Mouse (Mus musculus) midbrain, embryonic 16.5 days (tissue): ENCODE data around the gene Prpf6. TPM values are rescaled to one million over a fixed set of nuclear protein-coding genes. Genes with fewer than 3 reads are reported as not detected.

Experiments used
- ATAC-seq: fragments of 200-750 bp; cut with Nextera tagmentation; 2 replicates; pipeline ENCODE4 v1.8.0; 2017; ENCODE audit warnings: moderate TSS enrichment
- H3K27ac ChIP-seq: fragments of 300-500 bp; sonication (generic); 2 replicates; pipeline ENCODE4 v1.5.1; 2014; ENCODE audit warnings: mild to moderate bottlenecking, low read length, mixed read lengths
- H3K27me3 ChIP-seq: fragments of 300-500 bp; sonication (generic); 2 replicates; pipeline ENCODE4 v1.6.1; 2014; ENCODE audit warnings: low read depth, low read length, mixed read lengths; ENCODE audit not compliant: control insufficient read depth, insufficient read depth
- H3K36me3 ChIP-seq: fragments of 300-500 bp; sonication (generic); 2 replicates; pipeline ENCODE4 v1.6.1; 2014; ENCODE audit warnings: mild to moderate bottlenecking, low read length, moderate library complexity, mixed read lengths; ENCODE audit not compliant: control insufficient read depth, insufficient read depth
- H3K4me1 ChIP-seq: fragments of 300-500 bp; sonication (generic); 2 replicates; pipeline ENCODE4 v1.6.1; 2014; ENCODE audit warnings: mild to moderate bottlenecking, low read length, mixed read lengths; ENCODE audit not compliant: control insufficient read depth, insufficient read depth
- H3K4me2 ChIP-seq: fragments of 300-500 bp; sonication (generic); 2 replicates; pipeline ENCODE4 v1.6.1; 2014; ENCODE audit warnings: mild to moderate bottlenecking, low read length, mixed read lengths
- H3K4me3 ChIP-seq: fragments of 300-500 bp; sonication (generic); 2 replicates; pipeline ENCODE4 v1.5.1; 2014; ENCODE audit warnings: low read depth, mild to moderate bottlenecking, low read length, moderate library complexity, mixed read lengths
- H3K9ac ChIP-seq: fragments of 300-500 bp; sonication (generic); 2 replicates; pipeline ENCODE4 v1.6.1; 2014; ENCODE audit warnings: low read depth, low read length, mixed read lengths
- H3K9me3 ChIP-seq: fragments of 300-500 bp; sonication (generic); replicated peaks from 2 replicates; pipeline ENCODE4 v1.6.1; 2014; ENCODE audit warnings: mild to moderate bottlenecking, low read length, mixed read lengths; ENCODE audit not compliant: control insufficient read depth, poor library complexity, severe bottlenecking
- WGBS: fragments of 180-500 bp; shearing (Covaris S2); extraction: QIAGEN DNeasy Blood & Tissue Kit; methylation state at CpG from one replicate; pipeline ENCODE4 v1.1.7; 2014; 5-methylcytosine and 5-hydroxymethylcytosine counted together
- polyA plus RNA-seq: library from polyadenylated mRNA; unstranded; fragments of >200 nt; fragmentation: Nextera tagmentation; extraction: Ambion mirVana; gene quantifications from 2 replicates; pipeline ENCODE4 v1.2.1, GENCODE M21; 2015

Prpf6 gene
- polyA plus RNA-seq, 1 experiment from 2014 or later, result 59.7 TPM

DNA sequence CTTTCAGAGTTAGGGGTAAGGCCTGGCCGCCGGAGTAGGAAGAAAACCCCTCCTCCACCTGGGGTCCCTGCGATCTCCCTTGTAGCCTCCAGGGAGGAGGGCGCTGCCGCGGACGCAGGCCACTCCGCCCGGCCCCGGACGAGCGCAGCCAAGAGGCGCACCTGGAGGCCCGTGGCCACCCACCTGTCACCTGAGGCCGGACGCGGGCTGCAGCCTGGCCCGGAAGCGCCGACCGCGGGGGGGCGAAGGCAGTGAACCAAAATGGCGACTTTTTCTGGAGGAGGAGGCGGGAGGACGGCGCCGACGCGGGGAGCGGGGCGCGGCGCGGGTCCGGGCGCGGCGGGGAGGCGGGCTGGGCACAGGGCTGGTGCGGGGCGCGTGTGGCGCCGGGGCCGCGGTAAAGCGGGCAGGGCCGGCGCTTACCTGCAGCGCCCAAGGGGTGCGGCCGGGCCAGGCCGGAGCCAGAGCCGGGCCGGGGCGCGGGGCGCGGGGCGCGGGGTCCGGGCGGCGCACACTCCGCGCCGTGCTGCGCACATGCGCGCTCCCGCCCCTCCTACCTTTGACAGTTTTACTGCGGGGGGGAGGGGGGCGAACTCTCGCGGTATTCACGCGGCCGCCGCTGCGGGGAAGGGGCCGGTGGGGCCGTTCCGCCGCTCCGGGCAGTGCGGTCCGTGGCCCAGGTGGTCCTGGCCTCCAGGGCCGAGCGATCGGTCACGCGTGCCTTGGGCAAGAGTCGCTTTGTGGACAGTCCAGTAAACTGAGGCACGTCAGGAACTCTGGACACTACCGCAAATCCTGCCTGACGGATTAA, 768 bp downstream of the Prpf6 start, which contains the start of gene Zfp512b:
Zfp512b (minus strand) TSS at position 573 of the 811 bp plus-strand sequence.
- ATAC-seq, result peak; percentile 84
- H3K9ac ChIP-seq, result peak within 1 kb of the TSS; percentile 98

DNA sequence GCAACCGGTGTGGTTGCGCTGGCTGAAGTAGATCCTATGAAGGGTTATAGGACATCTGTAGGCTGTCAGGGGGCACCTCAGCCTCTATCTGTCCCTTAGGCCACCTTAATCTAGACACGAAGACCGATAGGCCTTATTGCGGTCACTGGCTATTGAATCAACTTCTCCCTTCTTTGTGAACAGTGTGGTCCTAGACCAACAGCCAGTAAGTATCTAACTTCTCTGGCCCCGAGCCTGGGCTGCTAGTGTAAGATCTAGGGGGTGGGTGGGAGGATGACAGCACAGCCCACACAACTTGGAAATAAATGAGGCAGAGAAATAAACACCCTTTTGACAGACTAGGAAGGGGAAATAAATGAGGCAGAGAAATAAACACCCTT, 1.4 kb downstream of the Prpf6 start:
- Histone ChIP-seq H3K27ac (peak overlapping the region; percentile 95), H3K9ac (peak overlapping the region; percentile 98), H3K36me3 (peaks cover 19% of the 10 kb centered on the region), H3K27me3 (no peaks in the 10 kb centered on the region), H3K4me3 (peak overlapping the region; percentile 97), H3K4me1 (peaks cover 31% of the 10 kb centered on the region), H3K9me3 (no peaks in the 10 kb centered on the region), H3K4me2 (peak overlapping the region; percentile 81)
- WGBS, result 2% methylated on average over 6 of the region's 6 CpGs
- ATAC-seq, result peak; percentile 17; the same call in 1 of the 2 replicates

More for the DNA sequence above, 768 bp downstream of the Prpf6 start, which contains the start of gene Zfp512b:
- Histone ChIP-seq H3K4me1 (peaks cover 25% of the 10 kb centered on the region), H3K9me3 (no peaks in the 10 kb centered on the region), H3K36me3 (peaks cover 25% of the 10 kb centered on the region), H3K27me3 (no peaks in the 10 kb centered on the region), H3K27ac (peak within 1 kb of the TSS; percentile 95), H3K4me3 (peak within 1 kb of the TSS; percentile 97), H3K4me2 (peak within 1 kb of the TSS; percentile 81)
- under 1% methylated on average over 54 of the region's 97 CpGs for WGBS

DNA sequence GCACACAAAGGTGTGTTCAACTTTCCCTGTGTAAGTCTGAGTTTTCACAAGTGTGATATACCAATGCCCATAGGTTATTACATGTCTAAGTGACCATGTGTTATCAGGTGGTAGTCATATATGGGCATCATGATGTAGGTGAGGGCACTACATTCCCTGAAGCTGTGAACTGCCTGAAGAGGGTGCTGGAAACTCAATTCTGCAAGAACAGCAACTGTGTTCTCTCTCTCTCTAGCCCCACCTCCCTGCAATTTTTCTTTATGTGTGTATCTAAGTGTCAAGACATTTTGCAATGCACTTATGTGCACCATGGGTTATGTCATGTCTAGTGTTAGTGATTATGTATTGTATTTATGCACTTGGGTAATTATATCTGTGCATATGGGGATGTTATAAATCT, 2.3 kb downstream of the Prpf6 start:
- peaks cover 12% of the 10 kb centered on the region for H3K36me3 ChIP-seq

GRCm38 (mm10) chr2:181594946-181595696, 3.5 kb downstream of the Prpf6 start:
- H3K36me3 ChIP-seq, result peaks cover 5% of the 10 kb centered on the region
- peaks cover 39% of the 10 kb centered on the region for H3K4me1 ChIP-seq
- H3K9ac ChIP-seq, result no peak overlapping the region
- H3K27ac ChIP-seq, result no peak overlapping the region
- H3K9me3 ChIP-seq, result no peaks in the 10 kb centered on the region
- WGBS, result 76% methylated on average over 4 of the region's 4 CpGs
- no peak overlapping the region for H3K4me3 ChIP-seq
- no peak for ATAC-seq
- no peaks in the 10 kb centered on the region for H3K27me3 ChIP-seq
- no peak overlapping the region for H3K4me2 ChIP-seq

More for the DNA sequence above, 2.3 kb downstream of the Prpf6 start:
- Histone ChIP-seq H3K27me3 (no peaks in the 10 kb centered on the region), H3K4me1 (peaks cover 33% of the 10 kb centered on the region), H3K9ac (no peak overlapping the region), H3K4me3 (no peak overlapping the region), H3K27ac (no peak overlapping the region), H3K4me2 (no peak overlapping the region), H3K9me3 (no peaks in the 10 kb centered on the region)
- ATAC-seq, result no peak

DNA sequence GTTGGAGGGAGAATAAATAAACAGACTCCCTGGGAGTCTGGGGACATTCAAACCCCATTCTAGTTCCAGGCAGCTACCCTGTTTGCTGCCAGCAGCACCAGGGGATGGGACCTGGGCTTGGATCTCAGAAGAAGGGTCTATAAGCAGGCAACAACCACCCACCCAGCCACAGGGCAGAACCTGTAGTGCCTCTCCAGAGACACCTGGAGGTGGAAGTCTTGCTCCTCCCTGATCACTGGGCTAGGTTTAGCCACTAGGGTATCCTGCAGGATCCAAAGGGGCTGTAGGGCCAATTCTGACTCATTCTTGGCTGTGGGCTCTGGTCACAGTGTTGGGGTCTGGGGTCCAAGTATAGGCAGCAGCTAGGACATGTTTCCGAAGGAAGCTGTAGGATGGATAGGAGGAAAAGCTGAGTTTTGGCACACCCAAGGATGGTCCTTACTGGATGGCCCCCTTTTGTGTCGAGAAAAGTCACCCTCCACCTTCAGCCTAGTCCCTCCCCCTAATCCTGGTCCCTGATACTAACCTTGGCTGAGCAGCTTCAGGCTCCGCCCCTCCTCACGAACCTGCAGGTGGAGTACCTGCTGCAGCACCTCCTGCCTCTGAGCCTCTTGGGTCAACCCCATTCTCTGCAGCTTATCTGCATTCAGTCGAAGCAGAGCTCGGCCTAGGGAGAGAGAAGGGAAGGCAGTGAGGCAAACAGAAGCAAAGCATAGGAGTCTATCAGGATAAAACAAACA, 4.7 kb downstream of the Prpf6 start:
- Histone ChIP-seq H3K9ac (peak overlapping the region; percentile 4; the same call in 1 of the 2 replicates), H3K9me3 (no peaks in the 10 kb centered on the region), H3K4me1 (peaks cover 35% of the 10 kb centered on the region), H3K27ac (no peak overlapping the region), H3K4me2 (no peak overlapping the region), H3K36me3 (peaks cover 5% of the 10 kb centered on the region), H3K27me3 (no peaks in the 10 kb centered on the region), H3K4me3 (no peak overlapping the region)
- no peak for ATAC-seq
- WGBS, result 63% methylated on average over 6 of the region's 6 CpGs

GRCm38 (mm10) chr2:181597378-181598061, 5.9 kb downstream of the Prpf6 start:
- peak overlapping the region; percentile 81 for H3K4me2 ChIP-seq
- ATAC-seq, result no peak
- 78% methylated on average over 7 of the region's 7 CpGs for WGBS
- peak overlapping the region; percentile 98 for H3K9ac ChIP-seq
- H3K27me3 ChIP-seq, result no peaks in the 10 kb centered on the region
- H3K4me1 ChIP-seq, result peaks cover 39% of the 10 kb centered on the region
- H3K4me3 ChIP-seq, result no peak overlapping the region; the same call in 1 of the 2 replicates
- H3K36me3 ChIP-seq, result peaks cover 5% of the 10 kb centered on the region
- no peaks in the 10 kb centered on the region for H3K9me3 ChIP-seq
- peak overlapping the region; percentile 97; the same call in 1 of the 2 replicates for H3K27ac ChIP-seq

- Histone ChIP-seq H3K27ac (peak within 1 kb of the TSS; percentile 97), H3K4me2 (peak within 1 kb of the TSS; percentile 81), H3K27me3 (no peaks in the 10 kb centered on the region), H3K9ac (peak within 1 kb of the TSS; percentile 98), H3K9me3 (no peaks in the 10 kb centered on the region), H3K36me3 (peaks cover 5% of the 10 kb centered on the region), H3K4me3 (peak within 1 kb of the TSS; percentile 79), H3K4me1 (peaks cover 41% of the 10 kb centered on the region)
- 1% methylated on average over 71 of the region's 71 CpGs for WGBS
- peak; percentile 44 for ATAC-seq
Observed at GRCm38 (mm10) chr2:181598454-181599351, 7.0 kb downstream of the Prpf6 start, which contains the start of gene Samd10. TSS of gene Samd10 (minus strand) at chr2:181599212.
